Mouse (Mus musculus) adrenal gland (tissue): ENCODE data around the gene Cckar.

ENCODE experiments used
- intact Hi-C: fragments of 180-260 bp; cut with DNase I; formaldehyde crosslinking; loops from one replicate; pipeline ENCODE4 v1.15.1; 2025
- long read RNA-seq, 2 experiments: library from polyadenylated mRNA; unstranded; transcript quantifications; one replicate each; pipeline ENCODE4 v2.0.0; 2020; ENCODE audit warnings: borderline replicate concordance in 1 of 2; ENCODE audit not compliant: insufficient replicate concordance in 1 of 2

Cckar gene
- long read RNA-seq, experiment 1, partial matches to known transcripts: 0 of 1 reads
- long read RNA-seq, experiment 1, other reads (novel, unspliced or antisense): 1 of 1 reads
- long read RNA-seq, experiment 2: 0 reads

DNA sequence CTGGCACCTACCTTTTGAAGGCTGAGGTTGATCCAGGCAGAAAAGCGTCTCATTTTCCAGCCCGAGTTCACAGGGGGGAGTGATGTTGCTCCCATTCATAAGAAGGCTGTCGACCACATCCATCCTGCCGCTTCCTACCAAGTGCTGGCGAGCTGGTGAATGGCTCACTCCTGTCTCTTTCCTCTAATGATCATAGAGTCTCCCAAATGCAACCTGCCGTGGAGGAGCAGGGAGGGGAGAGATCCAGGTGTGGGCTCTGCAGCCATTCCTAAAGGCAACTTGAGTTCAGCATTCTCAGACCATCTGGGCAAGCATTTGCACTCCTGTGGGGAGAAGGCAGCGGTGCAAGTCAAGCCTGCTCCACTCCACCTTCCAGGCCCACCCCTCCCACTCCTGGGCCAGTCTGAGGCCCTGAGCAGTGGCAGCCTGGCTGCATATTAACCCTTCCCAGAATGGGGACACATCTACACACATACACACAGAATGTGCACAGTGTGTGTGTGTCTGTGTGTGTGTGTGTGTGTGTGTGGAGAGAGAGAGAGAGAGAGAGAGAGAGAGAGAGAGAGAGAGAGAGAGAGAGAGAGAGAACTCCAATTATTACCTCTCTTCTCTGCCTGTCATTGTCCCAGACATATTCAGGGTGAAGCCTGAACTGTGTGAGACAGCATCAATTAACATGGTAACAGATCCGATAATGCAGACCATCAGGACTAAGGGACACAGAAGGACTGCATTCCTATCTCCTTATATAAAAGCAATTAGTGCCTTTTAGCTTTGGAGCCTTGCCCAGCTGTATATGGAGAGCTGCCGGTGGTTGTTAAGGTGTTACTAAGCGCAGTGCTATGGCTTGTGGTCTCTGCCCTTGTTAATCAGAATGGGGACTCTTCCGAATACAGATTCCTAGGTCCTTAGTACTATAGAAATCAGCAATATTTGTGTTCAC is at the start of gene Cckar:
Gene Cckar (minus strand): TSS at position 471 of the 943 bp plus-strand sequence.
- intact Hi-C loops: no loop called here

DNA sequence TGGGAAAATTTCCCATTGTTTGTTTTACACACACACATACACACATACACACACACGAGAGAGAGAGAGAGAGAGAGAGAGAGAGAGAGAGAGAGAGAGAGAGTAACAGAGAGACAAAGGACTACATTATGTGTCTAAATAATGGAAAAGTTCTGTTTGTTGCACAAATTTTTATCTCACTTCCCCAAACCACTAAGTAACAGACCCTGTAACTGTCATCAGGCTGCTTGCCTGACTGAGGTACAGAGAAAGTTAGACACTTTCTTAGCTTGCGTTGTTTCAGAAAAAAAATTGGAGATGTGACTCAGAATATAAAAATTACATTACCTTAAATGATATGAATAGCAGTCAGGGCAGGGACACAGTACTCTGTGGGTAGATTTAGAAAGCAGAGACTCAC is 36.6 kb upstream of the Cckar start:
- intact Hi-C loops: no loop called here

GRCm38 (mm10) chr5:53732933-53733332 is 25.4 kb upstream of the Cckar start:
- intact Hi-C loops: no loop called here

DNA sequence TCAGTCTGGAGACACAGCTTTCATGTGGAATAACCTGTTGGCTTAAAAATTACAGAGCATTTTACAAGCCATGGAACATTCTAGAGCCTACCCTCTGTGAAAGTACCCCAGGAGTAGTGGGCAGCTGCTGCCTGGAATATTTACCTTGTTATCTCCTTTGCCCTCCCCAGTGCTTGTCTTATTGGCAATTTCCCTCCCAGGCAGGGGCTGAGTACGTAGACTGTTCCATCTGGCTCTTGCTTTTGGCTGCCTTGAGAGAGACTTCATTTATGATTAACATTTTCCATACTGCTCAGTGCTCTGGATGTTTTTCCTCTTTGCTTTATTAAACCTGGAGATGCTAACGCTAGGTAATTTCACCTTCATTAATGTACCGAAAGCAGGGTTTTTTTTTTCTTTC is 20.1 kb upstream of the Cckar start:
- intact Hi-C loops: no loop called here

- intact Hi-C loops: no loop called here
Measured at GRCm38 (mm10) chr5:53726011-53726410, 18.5 kb upstream of the Cckar start.

- intact Hi-C loops: no loop called here
Measured at GRCm38 (mm10) chr5:53716462-53716861, 9.0 kb upstream of the Cckar start.

DNA sequence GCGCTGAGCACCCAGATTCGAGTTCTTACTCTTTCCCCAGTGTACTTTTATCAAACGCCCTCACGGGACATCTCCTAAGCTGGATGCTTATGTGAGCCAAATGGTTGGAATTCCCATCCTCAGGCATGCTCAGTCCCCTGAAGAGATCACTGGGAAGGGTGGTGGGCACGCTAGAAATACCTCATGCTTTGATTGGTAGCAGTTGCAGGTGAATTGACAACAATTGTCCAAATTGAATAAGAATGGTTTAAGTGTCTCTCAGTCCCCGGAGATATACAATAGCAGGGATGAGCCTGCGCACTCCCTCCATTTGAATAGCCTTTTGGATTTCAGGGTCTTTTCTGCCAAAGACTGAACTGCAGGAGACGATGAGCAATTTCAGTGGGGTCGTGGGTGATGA is 3.8 kb upstream of the Cckar start:
- intact Hi-C loops: no loop called here

- intact Hi-C loops: no loop called here
Measured at GRCm38 (mm10) chr5:53708191-53708590, 686 bp upstream of the Cckar start.

DNA sequence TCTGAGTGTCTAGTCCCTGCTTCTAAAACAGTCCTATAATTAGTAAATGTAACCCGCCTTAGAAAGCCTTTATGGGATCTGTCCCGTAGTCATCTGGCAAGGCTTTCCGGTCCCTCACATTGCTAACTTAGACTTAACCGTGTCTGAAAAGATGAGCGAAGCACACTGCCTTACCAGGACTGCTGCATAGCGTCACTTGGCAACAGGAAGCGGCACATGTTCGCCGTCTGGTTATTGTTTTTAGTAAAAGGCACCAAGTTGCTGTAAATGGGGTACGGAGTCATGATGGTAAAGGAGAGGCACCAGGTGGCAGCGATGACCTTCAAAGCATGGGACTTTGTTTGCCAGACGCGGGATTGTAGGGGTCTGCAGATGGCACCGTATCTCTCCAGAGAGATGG is 4.8 kb downstream of the Cckar start:
- intact Hi-C loops: no loop called here

- intact Hi-C loops: no loop called here
Measured at GRCm38 (mm10) chr5:53697794-53698193, 9.7 kb downstream of the Cckar start.

- intact Hi-C loops: no loop called here
Measured at GRCm38 (mm10) chr5:53696701-53697100, 10.8 kb downstream of the Cckar start.

DNA sequence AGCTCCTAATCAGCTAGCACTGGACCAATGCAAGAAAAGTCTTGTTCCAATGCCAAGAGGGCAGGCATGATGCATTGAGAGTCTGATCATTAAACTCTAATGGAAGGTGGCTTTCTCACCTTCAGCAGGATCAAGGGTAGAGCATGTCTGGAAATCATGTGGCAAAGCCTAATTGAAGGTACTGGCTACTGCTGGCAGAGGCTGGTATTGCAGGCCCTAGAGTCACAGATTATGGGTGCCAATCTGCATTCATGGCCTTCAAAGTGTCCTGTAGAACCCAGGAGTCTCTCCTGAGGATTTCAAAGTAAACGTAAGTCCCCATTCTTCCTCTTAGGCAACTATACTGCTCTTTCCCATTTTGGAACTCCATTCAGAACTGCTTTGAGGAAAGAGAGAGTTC is 14.8 kb downstream of the Cckar start:
- intact Hi-C loops: no loop called here

- intact Hi-C loops: no loop called here
Measured at GRCm38 (mm10) chr5:53692100-53692499, 15.4 kb downstream of the Cckar start.

DNA sequence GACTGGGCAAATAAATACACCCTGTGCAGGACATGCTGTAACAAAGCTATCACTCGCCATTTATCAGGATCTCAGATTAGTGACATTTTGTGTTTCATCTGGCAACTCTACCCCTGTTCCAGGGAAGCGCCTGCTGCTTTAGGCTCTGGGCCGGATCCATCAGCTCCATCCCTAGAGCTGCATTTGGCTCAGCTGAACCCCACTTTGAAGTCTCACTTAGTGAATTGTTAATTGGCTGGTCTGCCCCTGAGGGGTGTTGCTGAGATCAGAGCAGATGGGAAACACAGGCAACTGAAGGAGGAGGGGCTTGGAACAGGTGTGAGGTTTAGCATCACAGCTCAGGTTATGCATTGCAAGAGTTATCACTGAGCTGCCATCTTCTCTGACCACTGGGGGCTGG is 15.9 kb downstream of the Cckar start:
- intact Hi-C loops: no loop called here

GRCm38 (mm10) chr5:53688326-53688725 is 19.2 kb downstream of the Cckar start:
- intact Hi-C loops: no loop called here

GRCm38 (mm10) chr5:53686379-53686778 is 21.1 kb downstream of the Cckar start:
- intact Hi-C loops: no loop called here

- intact Hi-C loops: no loop called here
Measured at GRCm38 (mm10) chr5:53685623-53686022, 21.9 kb downstream of the Cckar start.

DNA sequence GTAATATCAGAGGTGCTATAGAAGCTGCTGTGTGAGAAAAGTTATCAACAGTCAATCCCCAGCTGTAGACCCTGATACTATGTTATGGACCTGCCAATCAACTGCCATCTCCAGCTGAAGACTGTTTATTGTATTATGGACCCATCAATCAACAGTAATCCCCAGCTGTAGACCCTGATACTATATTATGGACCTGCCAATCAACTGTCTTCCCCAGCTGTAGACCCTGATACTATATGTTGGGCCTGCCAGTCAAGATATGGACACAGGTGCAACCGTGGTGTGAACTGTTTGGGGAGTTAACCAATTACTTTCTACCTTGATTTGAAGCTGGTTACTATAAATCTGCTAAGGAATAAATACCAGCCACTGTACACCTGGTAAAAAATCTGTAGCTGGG is 23.1 kb downstream of the Cckar start:
- intact Hi-C loops: no loop called here

DNA sequence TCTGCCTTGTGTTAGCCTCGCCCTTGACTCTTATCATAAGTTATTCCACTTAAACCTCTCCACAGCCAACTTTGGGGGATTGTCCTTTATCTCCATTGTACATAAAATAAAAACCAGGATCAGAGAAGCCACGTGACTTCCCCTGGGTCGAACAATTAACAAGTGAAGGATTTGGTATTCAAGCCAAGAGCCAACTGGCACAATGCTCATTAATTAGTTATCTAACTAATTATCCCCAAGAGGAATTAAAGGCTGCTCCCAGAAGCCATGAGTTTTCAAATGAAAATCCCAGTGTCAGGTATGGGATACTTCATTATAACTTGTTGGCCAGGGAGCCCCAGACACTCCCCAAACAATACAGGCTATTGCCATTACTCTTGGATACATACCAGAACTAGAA is 23.6 kb downstream of the Cckar start:
- intact Hi-C loops: no loop called here

GRCm38 (mm10) chr5:53679651-53680050 is 27.9 kb downstream of the Cckar start:
- intact Hi-C loops: no loop called here

DNA sequence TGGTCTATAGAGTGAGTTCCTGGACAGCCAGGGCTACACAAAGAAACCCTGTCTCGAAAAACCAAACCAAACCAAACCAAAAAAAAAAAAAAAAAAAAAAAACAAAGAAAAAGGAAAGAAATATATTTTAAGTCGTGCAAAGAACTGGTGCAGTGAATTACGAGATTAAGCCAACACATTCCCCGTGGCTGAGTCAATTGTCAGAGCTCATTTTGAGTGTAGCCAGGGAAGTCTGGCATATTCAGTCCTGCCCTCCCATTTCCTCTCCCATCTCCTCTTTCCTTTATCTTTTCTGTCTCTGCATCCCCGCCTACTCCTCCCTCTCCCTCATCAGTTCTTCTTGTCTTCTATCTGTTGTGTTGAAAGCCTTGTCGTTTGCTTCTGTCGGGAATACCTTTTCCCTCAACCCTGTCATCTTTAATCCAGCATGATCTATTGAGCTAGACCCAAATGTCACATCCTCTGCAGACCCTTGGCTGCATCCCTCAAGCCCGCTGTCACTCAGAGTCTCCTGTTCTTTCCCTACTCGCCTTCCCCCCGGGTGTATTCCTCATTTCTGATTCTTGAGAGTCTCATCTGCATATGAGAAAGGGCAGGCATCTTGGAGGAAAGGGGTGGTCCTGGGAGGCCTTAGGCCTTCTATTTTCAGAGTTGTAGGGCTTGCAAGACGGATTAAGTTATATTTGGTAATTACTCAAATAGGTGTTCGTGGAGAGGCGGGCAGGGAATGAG is 29.3 kb downstream of the Cckar start:
- intact Hi-C loops: no loop called here

DNA sequence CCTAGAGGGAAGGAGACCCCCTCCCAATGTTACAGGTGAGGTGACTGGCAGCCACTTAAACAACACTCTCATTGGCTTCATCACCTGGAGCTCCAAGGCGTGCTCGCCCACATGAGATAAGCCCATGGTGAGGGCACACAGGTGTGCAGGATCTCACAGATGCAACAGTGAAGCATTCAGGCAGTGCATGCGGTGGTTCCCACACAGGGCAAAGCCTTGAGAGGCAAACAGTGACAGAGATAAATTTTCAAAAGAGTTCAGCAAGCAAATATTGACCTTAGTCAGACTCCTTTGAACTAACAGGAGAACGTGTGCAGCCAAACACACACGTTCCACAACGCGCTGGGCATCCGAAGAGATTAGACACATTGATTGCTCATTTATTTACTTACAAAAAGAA is 30.8 kb downstream of the Cckar start:
- intact Hi-C loops: no loop called here
